Mouse (Mus musculus): Measurements from ENCODE around the gene Zfp981. TPM values are rescaled to one million over a fixed set of nuclear protein-coding genes. Genes with fewer than 3 reads are reported as not detected.
"Not testable (repeated sequence)": the region's sequence is repeated elsewhere in the genome, so short reads cannot be mapped to it uniquely, and the experiment has no call there.

Gene Zfp981
- total RNA-seq, 1 experiment from 2014 or later, result 1.4 TPM

- DNase-seq, result not testable (repeated sequence)
These were observed 16.5 kb upstream of the Zfp981 start for GRCm38 (mm10) chr4:146485183-146485939.

GRCm38 (mm10) chr4:146486753-146487152 is 15.1 kb upstream of the Zfp981 start:
- not testable (repeated sequence) for DNase-seq

GRCm38 (mm10) chr4:146489196-146489595 is 12.6 kb upstream of the Zfp981 start:
- DNase-seq, result not testable (repeated sequence)

- not testable (repeated sequence) for DNase-seq
These were observed 9.8 kb upstream of the Zfp981 start for GRCm38 (mm10) chr4:146491993-146492392.

- DNase-seq, result no peak
These were observed 9.4 kb upstream of the Zfp981 start for GRCm38 (mm10) chr4:146492439-146492838.

GRCm38 (mm10) chr4:146492851-146493250 is 9.0 kb upstream of the Zfp981 start:
- DNase-seq, result no peak

GRCm38 (mm10) chr4:146493319-146493907 is 8.4 kb upstream of the Zfp981 start:
- DNase-seq, result not testable (repeated sequence)

GRCm38 (mm10) chr4:146494980-146495379 is 6.8 kb upstream of the Zfp981 start:
- no peak for DNase-seq

GRCm38 (mm10) chr4:146497695-146498275 is 4.0 kb upstream of the Zfp981 start:
- not testable (repeated sequence) for DNase-seq

- not testable (repeated sequence) for DNase-seq
These were observed 7.2 kb downstream of the Zfp981 start for GRCm38 (mm10) chr4:146509029-146509428.

- DNase-seq, result not testable (repeated sequence)
These were observed 10.0 kb downstream of the Zfp981 start for GRCm38 (mm10) chr4:146511871-146512270.

- no peak for DNase-seq
These were observed 14.6 kb downstream of the Zfp981 start for GRCm38 (mm10) chr4:146516474-146516873.

GRCm38 (mm10) chr4:146517150-146517549 is 15.3 kb downstream of the Zfp981 start:
- not testable (repeated sequence) for DNase-seq

GRCm38 (mm10) chr4:146520723-146521122 is 18.9 kb downstream of the Zfp981 start:
- DNase-seq, result no peak

- no peak for DNase-seq
These were observed 32.7 kb downstream of the Zfp981 start for GRCm38 (mm10) chr4:146534574-146534973.

GRCm38 (mm10) chr4:146535883-146536282 is 34.1 kb downstream of the Zfp981 start:
- no peak for DNase-seq

- DNase-seq, result not testable (repeated sequence)
These were observed 78.4 kb downstream of the Zfp981 start for GRCm38 (mm10) chr4:146579905-146580873.

Other genes with a start within 250 kb of the Zfp981 start
- 7.5 and 8.5 TPM in 2 replicates for gene Zfp992, start 53.0 kb upstream of the Zfp981 start, total RNA-seq (2021)
- 4.8 and 11.0 TPM in 2 replicates for gene Zfp993, start 108.9 kb downstream of the Zfp981 start, total RNA-seq (2021)

All from adrenal gland, postnatal 25 days (tissue).